Mouse (Mus musculus) ES-E14 (cell line): ENCODE measurements around the gene C77080. TPM values are rescaled to one million over a fixed set of nuclear protein-coding genes. Genes with fewer than 3 reads are reported as not detected.

Experiments
- DNase-seq: peaks from one replicate; pipeline ENCODE4 v3.0.0-alpha.2; 2013; ENCODE audit warnings: low read depth, low spot score
- H3K27ac ChIP-seq: 2 replicates; pipeline ENCODE4 v1.5.1; 2012; ENCODE audit warnings: low read depth, mild to moderate bottlenecking, low read length, moderate library complexity, mixed read lengths; ENCODE audit not compliant: poor library complexity, insufficient read depth, severe bottlenecking
- H3K36me3 ChIP-seq: 2 replicates; pipeline ENCODE4 v1.6.1; 2012; ENCODE audit warnings: mild to moderate bottlenecking, low read length, moderate library complexity, mixed read lengths; ENCODE audit not compliant: control insufficient read depth, poor library complexity, insufficient read depth, severe bottlenecking
- H3K4me1 ChIP-seq, 2 experiments: fragments of 150-350 bp in 1 of 2; sonication (generic) in 1 of 2; 2 replicates each; pipeline ENCODE4 v1.6.1; 2012; ENCODE audit warnings: low read length in 2 of 2, mild to moderate bottlenecking in 1 of 2, mixed read lengths in 1 of 2; ENCODE audit not compliant: control insufficient read depth in 2 of 2, insufficient read depth in 2 of 2, poor library complexity in 1 of 2
- H3K4me3 ChIP-seq, 2 experiments: fragments of 150-350 bp in 1 of 2; sonication (generic) in 1 of 2; 2 replicates each; pipeline ENCODE4 v1.5.1; 2012; ENCODE audit warnings: low read length in 2 of 2, low read depth in 1 of 2, mild to moderate bottlenecking in 1 of 2, mixed read lengths in 1 of 2; ENCODE audit not compliant: insufficient read depth in 1 of 2, poor library complexity in 1 of 2, severe bottlenecking in 1 of 2
- H3K9ac ChIP-seq: 2 replicates; pipeline ENCODE4 v1.6.1; 2012; ENCODE audit warnings: low read depth, mild to moderate bottlenecking, low read length, mixed read lengths; ENCODE audit not compliant: poor library complexity, insufficient read depth, severe bottlenecking
- H3K9me3 ChIP-seq: fragments of 150-350 bp; sonication (generic); 2 replicates; pipeline ENCODE4 v1.6.1; 2012; ENCODE audit warnings: low read depth, mild to moderate bottlenecking, low read length; ENCODE audit not compliant: control insufficient read depth, insufficient read depth
- CHD2 ChIP-seq: IDR thresholded peaks from 2 replicates; pipeline ENCODE4 v1.6.1; 2014; ENCODE audit warnings: mild to moderate bottlenecking, low read depth, low read length, inconsistent platforms
- HCFC1 ChIP-seq: IDR thresholded peaks from 2 replicates; pipeline ENCODE4 v1.6.1; 2012; ENCODE audit warnings: low read length, inconsistent platforms, borderline replicate concordance; ENCODE audit not compliant: insufficient read depth
- MAFK ChIP-seq: IDR thresholded peaks from 2 replicates; pipeline ENCODE4 v1.6.1; 2014; ENCODE audit warnings: mild to moderate bottlenecking, low read depth, low read length, inconsistent platforms; ENCODE audit not compliant: insufficient read depth
- ZC3H11A ChIP-seq: IDR thresholded peaks from 2 replicates; pipeline ENCODE4 v1.6.1; 2012; ENCODE audit warnings: low read depth, mild to moderate bottlenecking, inconsistent platforms, low read length, borderline replicate concordance
- ZNF384 ChIP-seq: IDR thresholded peaks from 2 replicates; pipeline ENCODE4 v1.6.1; 2012; ENCODE audit warnings: low read depth, low read length, inconsistent platforms
- in situ Hi-C, 2 experiments: fragments of 600-800 bp; cut with MboI; formaldehyde crosslinking; loops; one replicate each; pipeline ENCODE4 v1.15.1; 2025; ENCODE audit warnings: low sequenced_read_pairs in 2 of 2, inconsistent platforms in 1 of 2; ENCODE audit not compliant: unreplicated experiment in 2 of 2
- total RNA-seq: library from RNA; depleted of rRNA; stranded (reverse); fragments of 300-350 nt; gene quantifications from 2 replicates; pipeline ENCODE4 v1.2.3, GENCODE M21; 2012

C77080 gene
- total RNA-seq, 1 experiment, result 14.4 TPM

GRCm38 (mm10) chr4:129268698-129269097 lies 7.5 kb upstream of the C77080 start:
- DNase-seq, result no peak
- Histone ChIP-seq H3K27ac (no peak overlapping the region), H3K4me1 (peaks cover 2 to 22% of the 10 kb centered on the region in 2 experiments; a peak in 2 of 4 replicates), H3K36me3 (no peaks in the 10 kb centered on the region), H3K9ac (no peak overlapping the region), H3K9me3 (no peaks in the 10 kb centered on the region), H3K4me3 (no peak overlapping the region)
- TF ChIP-seq ZNF384, result no peak
- no peak for TF ChIP-seq MAFK
- TF ChIP-seq HCFC1, result no peak
- no peak for TF ChIP-seq CHD2
- TF ChIP-seq ZC3H11A, result no peak
- in situ Hi-C loops, result no loop called here

- Histone ChIP-seq H3K9me3 (no peaks in the 10 kb centered on the region), H3K4me1 (peaks cover 6 to 22% of the 10 kb centered on the region in 2 experiments; a peak in 2 of 4 replicates), H3K4me3 (no peak overlapping the region), H3K9ac (no peak overlapping the region), H3K36me3 (no peaks in the 10 kb centered on the region), H3K27ac (no peak overlapping the region)
- in situ Hi-C loops, result no loop called here
- DNase-seq, result no peak
- TF ChIP-seq MAFK (no peak), HCFC1 (no peak), ZC3H11A (no peak), CHD2 (no peak), ZNF384 (no peak)
These were observed 5.6 kb upstream of the C77080 start for GRCm38 (mm10) chr4:129266821-129267220.

DNA sequence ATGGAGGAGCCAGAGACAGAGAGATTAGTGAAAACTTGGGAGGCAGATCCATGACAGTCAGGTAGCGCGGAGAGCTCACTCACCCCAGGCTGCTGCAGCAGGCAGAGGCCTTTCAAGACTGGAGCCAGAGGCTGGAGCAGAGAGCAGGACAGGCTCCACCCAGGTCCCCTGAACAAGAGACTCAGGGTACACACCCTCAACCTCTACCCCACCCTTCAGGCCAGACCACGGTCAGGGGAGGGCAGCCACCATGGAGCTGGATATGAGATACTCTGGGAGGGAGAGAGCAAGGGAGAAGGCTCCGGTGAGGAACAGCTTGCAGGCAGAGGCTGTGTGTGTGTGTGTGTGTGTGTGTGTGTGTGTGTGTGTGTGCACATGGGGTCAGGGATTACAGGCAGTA lies 5.0 kb upstream of the C77080 start:
- no peak overlapping the region for H3K4me3 ChIP-seq
- no peak for DNase-seq
- H3K27ac ChIP-seq, result no peak overlapping the region
- no peak for TF ChIP-seq MAFK
- TF ChIP-seq HCFC1, result no peak
- no peak for TF ChIP-seq ZNF384
- TF ChIP-seq ZC3H11A, result no peak
- no peak for TF ChIP-seq CHD2
- H3K9me3 ChIP-seq, result no peaks in the 10 kb centered on the region
- peaks cover 6 to 21% of the 10 kb centered on the region in 2 experiments; a peak in 2 of 4 replicates for H3K4me1 ChIP-seq
- H3K9ac ChIP-seq, result no peak overlapping the region
- in situ Hi-C loops, result no loop called here
- H3K36me3 ChIP-seq, result no peaks in the 10 kb centered on the region

DNA sequence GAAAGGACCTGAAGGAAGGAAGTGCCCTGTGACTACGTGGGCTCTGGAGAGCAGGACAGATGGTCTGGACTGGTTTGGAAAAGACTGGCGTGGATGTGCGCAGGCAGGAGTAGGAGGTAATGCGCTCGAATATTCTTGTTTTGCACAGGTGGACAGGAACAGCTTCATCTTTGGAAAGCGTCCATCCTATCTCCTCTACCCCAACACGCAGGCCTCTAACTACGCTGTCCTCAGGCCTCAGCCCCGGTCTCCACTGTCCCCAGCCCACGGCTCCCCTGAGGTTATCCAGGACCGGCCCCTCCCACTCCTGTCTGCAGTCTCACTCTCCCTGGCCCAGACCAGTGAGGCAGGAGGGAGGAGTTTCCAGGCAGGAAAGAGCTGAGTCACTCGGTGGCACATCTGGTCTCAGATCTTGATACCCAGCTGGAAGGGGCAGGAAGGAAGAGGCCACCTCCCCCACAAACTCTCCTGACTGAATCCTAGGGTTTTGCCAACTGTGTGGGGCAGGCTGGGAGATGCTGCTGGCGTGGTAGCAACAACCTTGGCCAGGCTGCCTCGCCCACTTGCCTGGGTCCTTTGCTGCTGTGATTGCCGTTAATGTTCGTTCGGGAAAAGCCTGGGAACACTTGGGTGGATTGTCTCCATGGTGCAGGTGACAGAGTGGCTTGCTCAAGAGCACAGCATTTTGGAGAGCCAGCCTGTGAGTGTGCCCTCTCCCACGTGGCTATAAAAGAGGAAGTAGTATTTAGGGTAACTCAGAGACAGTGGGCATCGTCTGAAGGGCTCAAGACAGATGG lies 2.2 kb upstream of the C77080 start:
- H3K27ac ChIP-seq, result peak overlapping the region; percentile 46; the same call in 1 of the 2 replicates

More for the DNA sequence above, 2.2 kb upstream of the C77080 start:
- in situ Hi-C loops, result no loop called here
- TF ChIP-seq MAFK (peak; percentile 95), ZC3H11A (no peak)
- Histone ChIP-seq H3K4me1 (peaks cover 8 to 29% of the 10 kb centered on the region in 2 experiments; a peak in 2 of 4 replicates), H3K9me3 (no peaks in the 10 kb centered on the region), H3K9ac (peak overlapping the region; percentile 36; the same call in 1 of the 2 replicates), H3K4me3 (peak overlapping the region; percentile 18 to 19; a peak in 3 of 4 replicates), H3K36me3 (no peaks in the 10 kb centered on the region)
- no peak for DNase-seq
